Mouse (Mus musculus): ENCODE data around the gene Amigo3.

Gene Amigo3

GRCm38 (mm10) chr9:108052411-108052810 lies 548 bp upstream of the Amigo3 start:
- no peak for DNase-seq (ENCODE audit: low read depth)

GRCm38 (mm10) chr9:108053665-108054225 lies 786 bp downstream of the Amigo3 start:
- no peak for DNase-seq (ENCODE audit: low read depth)

GRCm38 (mm10) chr9:108054331-108055040 lies 1.5 kb downstream of the Amigo3 start:
- DNase-seq (ENCODE audit: low read depth) = no peak

GRCm38 (mm10) chr9:108055061-108055460 lies 2.1 kb downstream of the Amigo3 start:
- DNase-seq (ENCODE audit: low read depth) = no peak

DNA sequence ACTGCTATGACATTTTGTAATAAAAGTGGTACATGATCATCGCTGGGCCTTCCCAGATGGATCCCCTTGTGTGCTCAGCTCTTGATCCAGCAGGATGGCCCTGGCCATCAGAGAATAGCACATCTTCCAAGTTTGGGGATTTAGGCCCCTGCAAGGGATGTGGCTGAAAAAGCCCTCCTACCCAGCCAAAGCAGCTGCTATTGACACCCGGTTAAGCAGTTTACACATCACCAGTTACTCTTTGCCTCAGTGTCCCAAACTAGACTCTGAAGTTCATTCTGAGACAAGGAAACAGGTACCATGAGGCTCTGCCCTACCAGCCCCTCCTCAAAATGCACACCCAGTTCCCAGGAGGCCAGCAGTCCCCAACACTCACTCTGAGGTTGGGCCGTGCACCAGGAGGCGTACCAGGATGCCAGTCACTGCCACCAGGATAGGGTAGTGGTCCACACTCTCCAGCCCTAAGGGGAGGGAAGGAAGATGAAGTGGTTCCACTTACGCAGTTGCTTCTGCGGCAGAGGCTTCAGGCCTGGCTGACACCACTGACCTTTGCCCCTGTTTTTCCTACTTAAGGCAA lies 2.8 kb downstream of the Amigo3 start:
- DNase-seq (ENCODE audit: low read depth) = no peak

DNA sequence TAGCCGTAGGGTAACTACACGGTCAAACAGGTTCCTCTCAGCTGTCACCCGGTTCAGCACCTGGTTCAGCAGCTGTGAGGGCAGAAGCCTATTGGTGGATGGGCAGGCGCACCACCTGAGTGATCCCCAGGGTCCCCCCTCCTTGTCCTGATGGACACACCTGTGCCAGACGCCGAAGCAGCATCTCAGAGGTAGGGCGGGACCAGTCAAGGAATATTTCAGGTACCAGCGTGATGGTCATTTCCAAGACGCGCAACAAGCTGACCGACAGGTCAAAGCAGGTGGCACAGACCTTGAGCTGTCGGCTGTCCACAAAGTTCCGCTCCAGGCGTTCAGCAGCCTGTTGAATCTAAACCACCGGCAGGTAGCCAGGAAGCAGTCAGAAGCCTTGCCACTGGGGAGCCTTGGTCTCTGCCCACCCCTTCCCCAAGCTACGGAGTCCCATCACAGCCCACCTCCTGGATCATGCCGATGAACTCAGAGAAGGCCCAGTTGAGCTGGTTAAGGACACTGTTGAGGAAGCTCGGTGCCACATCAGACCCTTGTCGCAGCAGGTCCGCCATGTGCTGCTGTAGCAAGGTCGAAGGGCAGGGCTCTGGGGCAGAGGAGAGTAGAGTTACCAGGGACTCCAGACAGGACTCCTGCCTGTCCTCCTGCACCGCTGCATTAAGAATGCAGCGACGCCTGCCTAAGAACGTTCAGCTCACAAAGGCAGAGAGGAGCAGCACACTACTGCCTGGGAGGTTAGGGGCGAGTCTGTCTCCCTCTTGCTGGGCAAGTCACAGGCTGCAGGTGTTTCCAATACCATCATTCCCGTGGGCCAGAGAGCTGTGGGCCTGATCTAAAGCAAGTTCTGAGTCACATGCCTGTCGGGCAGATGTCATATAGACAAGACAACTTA lies 3.7 kb downstream of the Amigo3 start:
- DNase-seq (ENCODE audit: low read depth) = no peak

GRCm38 (mm10) chr9:108057262-108057562 lies 4.3 kb downstream of the Amigo3 start:
- no peak for DNase-seq (ENCODE audit: low read depth)

- DNase-seq (ENCODE audit: low read depth) = no peak
Measured at GRCm38 (mm10) chr9:108058291-108058690, 5.3 kb downstream of the Amigo3 start.

GRCm38 (mm10) chr9:108062142-108062541 lies 9.2 kb downstream of the Amigo3 start:
- no peak for DNase-seq (ENCODE audit: low read depth)

GRCm38 (mm10) chr9:108063361-108063760 lies 10.4 kb downstream of the Amigo3 start:
- no peak for DNase-seq (ENCODE audit: low read depth)

DNA sequence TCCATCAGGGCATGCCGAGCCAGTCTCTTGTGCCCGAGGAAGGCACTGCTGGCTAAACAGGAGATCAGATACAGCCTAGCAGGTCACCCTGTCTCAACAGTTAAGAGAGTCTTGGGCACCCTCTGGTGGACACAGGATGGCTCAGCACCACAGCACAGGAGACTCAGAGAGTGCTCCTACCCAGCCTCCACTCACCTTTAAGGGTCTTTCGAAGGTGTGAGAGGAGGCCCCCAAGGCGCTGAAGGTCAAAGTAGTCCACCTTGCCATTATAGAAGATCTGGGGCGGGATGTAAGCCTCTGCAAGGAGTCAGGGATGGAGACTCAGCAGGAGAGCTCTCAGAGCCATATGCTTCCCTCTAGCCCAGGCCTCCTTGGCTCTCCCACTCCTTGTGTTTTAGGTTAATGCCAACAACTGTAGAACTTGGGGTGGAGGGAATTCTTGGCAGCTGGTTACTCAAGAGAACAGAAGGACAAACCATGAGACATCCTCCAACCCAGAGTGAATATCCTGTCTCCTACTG lies 12.6 kb downstream of the Amigo3 start:
- peak; percentile 76 for DNase-seq (ENCODE audit: low read depth)

DNA sequence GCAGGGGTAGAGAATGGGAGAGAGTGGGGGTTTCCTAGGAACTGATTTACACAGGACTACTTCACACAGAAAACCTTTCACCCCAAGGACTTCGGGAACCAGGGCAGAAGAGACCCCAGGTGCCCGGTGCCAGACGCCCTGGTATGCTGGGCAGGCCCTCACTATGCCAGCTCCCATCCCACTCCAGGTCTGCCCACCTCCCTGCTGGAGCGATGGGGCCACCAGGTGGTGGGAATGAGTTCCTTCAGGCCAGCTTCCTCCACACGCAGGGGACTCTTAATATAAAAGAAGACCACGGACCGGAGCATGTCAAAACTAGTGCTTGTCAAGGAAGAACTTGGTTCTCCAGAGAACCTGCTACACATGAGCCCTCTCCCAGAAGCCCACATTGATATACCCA lies 14.2 kb downstream of the Amigo3 start:
- DNase-seq (ENCODE audit: low read depth) = no peak

DNA sequence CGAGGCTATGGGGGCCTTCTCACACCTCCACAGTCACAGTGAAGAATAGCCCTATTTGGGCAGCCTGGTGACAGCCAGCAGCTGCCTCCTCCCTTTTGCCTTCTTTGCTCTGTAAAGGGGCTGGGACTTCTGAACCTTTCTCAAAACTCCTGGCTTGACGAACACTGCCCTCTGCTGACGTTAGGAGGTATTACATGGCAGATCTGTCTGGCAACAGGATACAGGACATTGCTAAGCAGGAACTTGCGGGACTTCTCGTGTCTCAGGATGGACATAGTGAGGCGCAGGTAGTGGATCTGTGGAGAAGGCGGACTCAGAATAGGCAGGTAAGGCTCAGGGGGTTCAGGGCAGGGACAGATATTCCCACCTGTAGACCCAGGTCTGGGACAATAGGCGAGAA lies 14.9 kb downstream of the Amigo3 start:
- DNase-seq (ENCODE audit: low read depth) = peak; percentile 93

- no peak for DNase-seq (ENCODE audit: low read depth)
Measured at GRCm38 (mm10) chr9:108069007-108069406, 16.0 kb downstream of the Amigo3 start.

- no peak for DNase-seq (ENCODE audit: low read depth)
Measured at GRCm38 (mm10) chr9:108069529-108069928, 16.6 kb downstream of the Amigo3 start.

GRCm38 (mm10) chr9:108071801-108072200 lies 18.8 kb downstream of the Amigo3 start:
- no peak for DNase-seq (ENCODE audit: low read depth)

GRCm38 (mm10) chr9:108072481-108072924 lies 19.5 kb downstream of the Amigo3 start:
- DNase-seq (ENCODE audit: low read depth) = no peak

DNA sequence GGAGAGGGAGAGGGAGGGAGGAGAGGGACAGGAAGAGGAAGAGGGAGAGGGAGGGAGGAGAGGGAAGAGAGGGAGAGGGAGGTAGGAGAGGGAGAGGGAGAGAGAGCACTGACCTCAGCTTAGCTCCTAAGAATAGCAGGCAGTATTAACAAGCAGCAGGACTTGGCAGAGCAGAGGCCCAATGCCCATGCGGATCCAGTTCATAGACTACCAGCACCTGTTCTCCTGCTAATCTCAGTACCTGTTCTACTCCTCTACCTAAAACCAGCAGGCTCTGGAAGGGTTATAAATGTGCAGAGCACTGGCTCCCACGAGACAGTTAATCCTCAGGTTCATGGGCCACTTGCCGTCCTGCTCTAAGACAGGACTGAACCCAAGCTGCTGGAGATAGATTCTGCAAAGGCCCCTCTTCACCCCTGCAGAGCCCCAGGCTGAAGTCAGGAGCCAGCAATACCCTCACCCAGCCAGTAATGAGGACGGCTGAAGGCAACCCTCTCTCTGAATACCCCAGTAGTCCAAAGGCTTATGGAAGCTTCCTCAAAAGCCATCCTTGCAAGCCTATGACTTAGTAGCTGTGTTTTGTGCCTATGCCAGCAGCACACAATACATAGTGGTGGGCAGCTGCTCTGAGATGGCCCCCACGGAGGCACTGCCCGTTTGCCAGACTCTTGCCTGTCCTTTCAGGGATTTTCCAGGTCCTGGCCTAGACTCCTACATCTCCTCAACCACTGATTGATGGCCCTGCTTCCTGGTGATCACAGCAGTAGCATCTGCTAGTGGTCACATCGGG lies 20.4 kb downstream of the Amigo3 start:
- DNase-seq (ENCODE audit: low read depth) = no peak

DNA sequence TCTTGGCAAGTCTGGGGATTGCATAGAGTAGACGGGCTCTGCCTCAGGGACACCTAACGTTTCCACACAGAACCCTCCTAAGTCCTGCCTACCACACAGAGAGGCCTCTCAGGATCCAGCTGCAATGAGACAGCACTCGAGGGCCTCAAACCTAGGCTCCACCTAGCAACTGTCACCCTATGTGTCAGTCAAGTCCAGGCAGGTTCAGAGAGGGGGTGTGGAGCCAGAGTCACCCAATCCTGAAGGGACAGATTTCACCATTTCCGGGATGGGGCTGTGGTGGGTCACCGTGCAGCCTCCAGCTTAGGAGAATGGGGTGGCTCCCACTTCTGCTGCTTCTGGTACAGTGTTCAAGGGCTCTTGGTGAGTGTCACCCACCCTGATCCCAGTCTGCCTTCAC lies 27.2 kb downstream of the Amigo3 start, which contains the start of gene Mst1:
Mst1 (plus strand) TSS at position 269 of the 400 bp plus-strand sequence.
- no peak for DNase-seq (ENCODE audit: low read depth)

- peak; percentile 49 for DNase-seq (ENCODE audit: low read depth)
Measured at GRCm38 (mm10) chr9:108082549-108082948, 29.6 kb downstream of the Amigo3 start.

GRCm38 (mm10) chr9:108082988-108083431 lies 30.1 kb downstream of the Amigo3 start, which contains the start of gene Rnf123:
Rnf123 (minus strand) TSS chr9:108083346.
- DNase-seq (ENCODE audit: low read depth) = peak; percentile 80
